Mouse (Mus musculus): ENCODE measurements around the gene Sox13. TPM values are rescaled to one million over a fixed set of nuclear protein-coding genes. Genes with fewer than 3 reads are reported as not detected.

The Sox13 gene
- 3.3 and 3.4 TPM in 2 replicates for polyA plus RNA-seq (2015; fragmentation: Nextera tagmentation; extraction: Ambion mirVana)

GRCm38 (mm10) chr1:133423543-133424480 lies at the start of gene Sox13:
Sox13 (minus strand) TSS chr1:133424377.

GRCm38 (mm10) chr1:133363276-133364021 lies 60.7 kb downstream of the Sox13 start, which contains the start of gene Etnk2:
Etnk2 (plus strand) TSS chr1:133363572.

GRCm38 (mm10) chr1:133350210-133350609 lies 74.0 kb downstream of the Sox13 start, which contains the start of gene Ren1:
Ren1 (plus strand) TSS chr1:133350510.

Other genes starting within 250 kb of the Sox13 start
- gene Golt1a, start 114.6 kb downstream of the Sox13 start, polyA plus RNA-seq (2015; fragmentation: Nextera tagmentation; extraction: Ambion mirVana), result 3.1 and 4.3 TPM in 2 replicates
- gene Kiss1, start 102.5 kb downstream of the Sox13 start, polyA plus RNA-seq (2015; fragmentation: Nextera tagmentation; extraction: Ambion mirVana), result not detected in 2 replicates
- gene Ren1, start 73.9 kb downstream of the Sox13 start, polyA plus RNA-seq (2015; fragmentation: Nextera tagmentation; extraction: Ambion mirVana), result 0.51 and 3.5 TPM in 2 replicates
- 0.78 and 1.1 TPM in 2 replicates for gene Etnk2, start 60.8 kb downstream of the Sox13 start, polyA plus RNA-seq (2015; fragmentation: Nextera tagmentation; extraction: Ambion mirVana)
- 317 and 323 TPM in 2 replicates for gene Snrpe, start 185.9 kb upstream of the Sox13 start, polyA plus RNA-seq (2015; fragmentation: Nextera tagmentation; extraction: Ambion mirVana)
- gene Zbed6, start 236.5 kb upstream of the Sox13 start, polyA plus RNA-seq (2015; fragmentation: Nextera tagmentation; extraction: Ambion mirVana), result not detected in 2 replicates
- gene Gm38394, start 236.9 kb upstream of the Sox13 start, polyA plus RNA-seq (2015; fragmentation: Nextera tagmentation; extraction: Ambion mirVana), result 3.9 and 5.1 TPM in 2 replicates